14 mouse cellular contexts compared by ENCODE assay signal in the genomic region with DNA sequence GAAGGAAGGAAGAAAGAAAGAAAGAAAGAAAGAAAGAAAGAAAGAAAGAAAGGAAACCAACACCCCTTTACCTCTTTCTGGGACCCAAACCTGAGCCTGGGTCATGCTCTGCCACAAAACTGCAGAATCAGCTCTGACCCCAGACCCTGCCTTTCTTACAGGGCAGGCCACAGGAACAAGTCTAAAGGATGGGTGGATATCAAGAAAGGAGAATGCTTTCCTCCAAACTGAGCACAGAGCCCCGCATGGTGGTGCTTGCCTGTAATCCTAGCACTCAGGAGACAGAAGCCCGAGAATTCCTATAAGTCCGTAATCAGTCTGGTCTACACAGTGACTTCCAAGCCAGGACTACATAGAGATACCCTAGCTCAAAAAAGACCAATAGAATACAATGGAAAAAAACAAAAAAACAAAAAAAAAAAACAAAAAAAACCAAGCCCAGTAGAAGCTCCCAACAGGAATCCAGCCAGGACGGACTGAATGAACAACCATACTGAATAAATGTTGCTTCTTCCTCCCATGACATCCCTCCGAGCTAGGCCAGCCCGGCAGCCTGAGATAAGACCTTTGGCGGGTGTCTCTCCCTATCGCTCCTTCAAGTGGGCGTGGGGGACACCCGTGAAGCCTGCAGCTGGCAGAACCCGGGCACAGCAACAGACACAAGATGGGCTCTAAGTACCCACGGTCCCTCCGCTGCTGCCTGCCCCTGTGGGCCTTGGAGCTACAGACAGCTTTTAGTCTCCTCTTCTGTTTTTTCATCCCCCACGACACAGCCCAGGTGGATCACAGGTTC. TPM values are rescaled to one million over a fixed set of nuclear protein-coding genes. Genes with fewer than 3 reads are reported as not detected.
DNase-seq lines count a peak whose midpoint lies in the region; ATAC-seq and TF ChIP-seq lines count a peak whose summit lies in the region.
"Had no signal": no experiment of that assay in that cellular context is flagged by ENCODE, and none has a peak within 500 bp of the region (broad histone marks: within the 10 kb centered on the region; RNA-seq: fewer than 3 reads in every experiment).

A gene (plus strand): TSS at position 600 of the 793 bp plus-strand sequence.

- H3K27me3 ChIP-seq in lung, embryonic 15.5 days = peaks cover 9% of the 10 kb centered on the region
- H3K27me3 ChIP-seq in intestine, embryonic 16.5 days (replicated peaks; ENCODE audit: control insufficient read depth, insufficient read depth, low read length) = peaks cover 2% of the 10 kb centered on the region; the same call in 1 of the 2 replicates
- no peaks in the 10 kb centered on the region for H3K27me3 ChIP-seq in kidney, adult 2 months (replicated peaks; ENCODE audit: control insufficient read depth, insufficient read depth, low read length)

- ATAC-seq in lung, embryonic 15.5 days (ENCODE audit: borderline replicate concordance, extremely low read depth, low FRiP score, low TSS enrichment) = peak; percentile 35; the same call in 1 of the 2 replicates
- ATAC-seq in intestine, embryonic 16.5 days = peak; percentile 63; the same call in 1 of the 2 replicates

- no peaks in the 10 kb centered on the region for H3K9me3 ChIP-seq in lung, embryonic 15.5 days
- H3K9me3 ChIP-seq in intestine, embryonic 16.5 days (ENCODE audit: control insufficient read depth, low read length) = no peaks in the 10 kb centered on the region
- H3K9me3 ChIP-seq: limb, embryonic 12.5 days; megakaryocyte, embryonic 14.5 days had no signal

- no peak for DNase-seq in lung, postnatal 36 days
- peak; percentile 82 for DNase-seq in c-Kit-positive CD71-positive TER-119-positive erythroid progenitor cells, embryonic 14.5 days (ENCODE audit: low spot score)
- DNase-seq in spleen, postnatal 10 days (ENCODE audit: low spot score in 2 of 2) = peak; percentile 72 to 83
- no peak for DNase-seq in kidney, adult 2 months
- no peak for DNase-seq in MN1 (ENCODE audit: low spot score)
- no peak for DNase-seq in gastrocnemius, adult 2 months
- DNase-seq: adrenal gland, postnatal 36 days; cerebellum, adult 8-10 months; kidney, postnatal 4 days; thymus, postnatal 4 days had no signal

- TF ChIP-seq POLR2A in kidney, adult 2 months (IDR thresholded peaks at IDR 0.05; ENCODE audit: low read depth, low read length) = no peak

- intact Hi-C loops in gastrocnemius, adult 2 months (cut with DNase I) = no loop called here

- H3K36me3 ChIP-seq in lung, embryonic 15.5 days = no peaks in the 10 kb centered on the region
- H3K36me3 ChIP-seq in intestine, embryonic 16.5 days (ENCODE audit: control insufficient read depth, insufficient read depth, low read length) = no peaks in the 10 kb centered on the region
- H3K36me3 ChIP-seq in kidney, adult 2 months (ENCODE audit: control insufficient read depth, insufficient read depth, low read length) = no peaks in the 10 kb centered on the region
- H3K36me3 ChIP-seq: limb, embryonic 12.5 days had no signal

- WGBS in lung, embryonic 15.5 days = 53% methylated on average over 14 of the region's 14 CpGs
- WGBS in intestine, embryonic 16.5 days = 66% methylated on average over 14 of the region's 14 CpGs
- 86% methylated on average over 14 of the region's 14 CpGs for WGBS in kidney, adult 2 months

- H3K4me2 ChIP-seq in lung, embryonic 15.5 days = no peak within 1 kb of the TSS
- H3K4me2 ChIP-seq in intestine, embryonic 16.5 days (ENCODE audit: low read depth, low read length) = no peak within 1 kb of the TSS
- H3K4me2 ChIP-seq: limb, embryonic 12.5 days had no signal

- H3K9ac ChIP-seq in lung, embryonic 15.5 days = no peak within 1 kb of the TSS
- no peak within 1 kb of the TSS for H3K9ac ChIP-seq in intestine, embryonic 16.5 days (ENCODE audit: low read depth, low read length)
- H3K9ac ChIP-seq: limb, embryonic 12.5 days had no signal

- H3K27ac ChIP-seq in lung, embryonic 15.5 days = no peak within 1 kb of the TSS
- no peak within 1 kb of the TSS for H3K27ac ChIP-seq in intestine, embryonic 16.5 days (ENCODE audit: low read length)
- H3K27ac ChIP-seq in kidney, adult 2 months (ENCODE audit: insufficient read depth, low read depth, low read length) = no peak within 1 kb of the TSS
- no peak within 1 kb of the TSS for H3K27ac ChIP-seq in gastrocnemius, adult 2 months
- H3K27ac ChIP-seq: limb, embryonic 12.5 days had no signal

- no peak within 1 kb of the TSS for H3K4me3 ChIP-seq in lung, embryonic 15.5 days
- no peak within 1 kb of the TSS for H3K4me3 ChIP-seq in intestine, embryonic 16.5 days (ENCODE audit: low read length)
- H3K4me3 ChIP-seq in kidney, adult 2 months (ENCODE audit: insufficient read depth, low read depth, low read length) = no peak within 1 kb of the TSS
- H3K4me3 ChIP-seq in gastrocnemius, adult 2 months = no peak within 1 kb of the TSS
- H3K4me3 ChIP-seq: limb, embryonic 12.5 days; megakaryocyte, embryonic 14.5 days had no signal

- no peak for TF ChIP-seq CTCF in kidney, adult 2 months (conservative IDR thresholded peaks at IDR 0.05; ENCODE audit: insufficient read depth, insufficient read length, low read depth, low read length)
- no peak for TF ChIP-seq CTCF in gastrocnemius, adult 2 months (IDR thresholded peaks at IDR 0.05)

- peaks cover under 1% of the 10 kb centered on the region; the same call in 1 of the 2 replicates for H3K4me1 ChIP-seq in lung, embryonic 15.5 days
- H3K4me1 ChIP-seq in intestine, embryonic 16.5 days (ENCODE audit: control insufficient read depth, insufficient read depth, low read length) = peaks cover 2% of the 10 kb centered on the region; the same call in 1 of the 2 replicates
- H3K4me1 ChIP-seq in kidney, adult 2 months (ENCODE audit: control insufficient read depth, insufficient read depth, low read length) = no peaks in the 10 kb centered on the region; the same call in 1 of the 2 replicates

RNA-seq across cellular contexts. Expression of the gene that starts here (rescaled TPM):
- polyA plus RNA-seq in lung, embryonic 15.5 days (2015; fragmentation: Nextera tagmentation; extraction: Ambion mirVana) = 2.3 and 5.4 TPM in 2 replicates
- 3.6 and 10.1 TPM in 2 replicates for polyA plus RNA-seq in intestine, embryonic 16.5 days (2015; fragmentation: Nextera tagmentation; extraction: Ambion mirVana)
- 0.09 TPM in 1 of 2 replicates, not detected in the other for polyA plus RNA-seq in kidney, adult 2 months (2012; rRNA removed)
- total RNA-seq in gastrocnemius, adult 2 months (2021) = not detected

Comparison
In these comparisons a context has a peak if more than half of its experiments do, and no peak if none do; other contexts are left out.
1. DNase-seq: peak in c-Kit-positive CD71-positive TER-119-positive erythroid progenitor cells, embryonic 14.5 days (single experiment) and spleen, postnatal 10 days (2 of 2); none in lung, postnatal 36 days (single experiment), kidney, adult 2 months (single experiment), MN1 (single experiment) and gastrocnemius, adult 2 months (single experiment).